Mouse (Mus musculus) myocyte (in vitro differentiated cells): ENCODE results near the gene Prpsap2. TPM values are rescaled to one million over a fixed set of nuclear protein-coding genes. Genes with fewer than 3 reads are reported as not detected.

ENCODE experiments used
- H3K27me3 ChIP-seq: one replicate; pipeline ENCODE4 v1.6.1; 2011; ENCODE audit not compliant: control insufficient read depth, insufficient read depth, insufficient read length
- H3K36me3 ChIP-seq: one replicate; pipeline ENCODE4 v1.6.1; 2011; ENCODE audit not compliant: control insufficient read depth, insufficient read depth
- H3K4me2 ChIP-seq: one replicate; pipeline ENCODE4 v1.6.1; 2011; ENCODE audit warnings: low read depth, control low read depth
- H3K4me3 ChIP-seq: one replicate; pipeline ENCODE4 v1.5.1; 2011; ENCODE audit warnings: mild to moderate bottlenecking, control low read depth, moderate library complexity
- H3K79me2 ChIP-seq: one replicate; pipeline ENCODE4 v1.6.1; 2011; ENCODE audit not compliant: control insufficient read depth, insufficient read depth
- H3ac ChIP-seq: one replicate; pipeline ENCODE4 v1.6.1; 2011; ENCODE audit not compliant: control insufficient read depth, insufficient read length
- CEBPB ChIP-seq: IDR thresholded peaks from 2 replicates; pipeline ENCODE4 v1.6.1; 2011; ENCODE audit warnings: mild to moderate bottlenecking, moderate library complexity; ENCODE audit not compliant: poor library complexity, insufficient read depth, severe bottlenecking
- E2F4 ChIP-seq: IDR thresholded peaks from one replicate; pipeline ENCODE4 v1.6.1; 2011; ENCODE audit warnings: mild to moderate bottlenecking, control low read depth, moderate library complexity; ENCODE audit not compliant: insufficient read depth
- MAX ChIP-seq: IDR thresholded peaks from one replicate; pipeline ENCODE4 v1.6.1; 2011; ENCODE audit warnings: low read depth, mild to moderate bottlenecking, control low read depth
- MYOD1 ChIP-seq, 3 experiments: IDR thresholded peaks; one replicate each; pipeline ENCODE4 v1.6.1; 2011; ENCODE audit warnings: control low read depth in 2 of 3, low read depth in 2 of 3, mild to moderate bottlenecking in 2 of 3, moderate library complexity in 1 of 3; ENCODE audit not compliant: insufficient read length in 2 of 3, control insufficient read depth in 1 of 3
- MYOG ChIP-seq, 3 experiments: IDR thresholded peaks; one replicate each; pipeline ENCODE4 v1.6.1; 2011; ENCODE audit warnings: control low read depth in 2 of 3, low read depth in 2 of 3, mild to moderate bottlenecking in 2 of 3; ENCODE audit not compliant: insufficient read length in 2 of 3, control insufficient read depth in 1 of 3, insufficient read depth in 1 of 3
- POLR2A ChIP-seq: IDR thresholded peaks from one replicate; pipeline ENCODE4 v1.6.1; 2011; ENCODE audit warnings: low read depth, mild to moderate bottlenecking, control low read depth, moderate library complexity; ENCODE audit not compliant: insufficient read length
- POLR2AphosphoS2 ChIP-seq: IDR thresholded peaks from one replicate; pipeline ENCODE4 v1.6.1; 2011; ENCODE audit warnings: low read depth, control low read depth; ENCODE audit not compliant: insufficient read length
- REST ChIP-seq: IDR thresholded peaks from one replicate; pipeline ENCODE4 v1.6.1; 2011; ENCODE audit warnings: mild to moderate bottlenecking, control low read depth, moderate library complexity; ENCODE audit not compliant: insufficient read depth, insufficient read length
- SRF ChIP-seq: IDR thresholded peaks from one replicate; pipeline ENCODE4 v1.6.1; 2011; ENCODE audit warnings: low read depth; ENCODE audit not compliant: control insufficient read depth, insufficient read length
- TCF12 ChIP-seq: IDR thresholded peaks from one replicate; pipeline ENCODE4 v1.6.1; 2011; ENCODE audit warnings: mild to moderate bottlenecking, control low read depth; ENCODE audit not compliant: poor library complexity, insufficient read depth, severe bottlenecking
- TCF3 ChIP-seq: IDR thresholded peaks from one replicate; pipeline ENCODE4 v1.6.1; 2011; ENCODE audit warnings: low read depth, control low read depth; ENCODE audit not compliant: insufficient read length
- USF1 ChIP-seq: IDR thresholded peaks from one replicate; pipeline ENCODE4 v1.6.1; 2011; ENCODE audit warnings: low read depth, mild to moderate bottlenecking, control low read depth, moderate library complexity
- polyA plus RNA-seq: library from polyadenylated mRNA; unstranded; fragments of >200 nt; fragmentation: generic; extraction: Trizol; gene quantifications from one replicate; pipeline ENCODE4 v1.2.1, GENCODE M21; 2012; ENCODE audit warnings: missing spikeins

Prpsap2 gene
- polyA plus RNA-seq, 1 experiment: 11.5 TPM

DNA sequence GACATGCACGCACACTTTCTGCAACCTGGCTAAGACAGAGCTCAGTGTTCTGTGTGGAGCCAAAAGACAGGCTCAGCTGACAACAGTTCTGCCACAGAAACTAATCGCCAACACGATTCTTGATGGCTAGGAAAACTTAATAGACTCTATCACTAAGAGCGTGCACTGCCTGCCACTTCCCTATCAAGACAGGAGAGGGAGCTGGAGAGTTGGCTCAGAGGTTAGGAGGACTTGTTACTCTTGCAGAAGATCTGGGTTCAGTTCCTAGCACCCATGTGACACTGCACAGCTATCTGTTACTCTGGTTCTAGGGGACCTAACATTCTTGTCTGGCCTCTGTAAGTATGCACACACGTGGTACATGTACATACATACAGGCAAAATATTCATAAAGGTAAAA, 10.3 kb downstream of the Prpsap2 start:
- Histone ChIP-seq H3K79me2 (no peaks in the 10 kb centered on the region), H3ac (no peak overlapping the region), H3K36me3 (peaks cover 52% of the 10 kb centered on the region), H3K27me3 (no peaks in the 10 kb centered on the region), H3K4me3 (no peak overlapping the region), H3K4me2 (no peak overlapping the region)
- TF ChIP-seq MYOG (IDR thresholded peaks at IDR 0.05; ENCODE audit: control insufficient read depth in 1 of 3, insufficient read depth in 1 of 3, insufficient read length in 2 of 3, low read depth in 2 of 3): no peak
- no peak for TF ChIP-seq REST
- TF ChIP-seq POLR2A: no peak
- TF ChIP-seq SRF: no peak
- TF ChIP-seq TCF3: no peak
- no peak for TF ChIP-seq TCF12
- no peak for TF ChIP-seq POLR2AphosphoS2
- no peak for TF ChIP-seq CEBPB
- TF ChIP-seq USF1: no peak
- TF ChIP-seq MYOD1 (IDR thresholded peaks at IDR 0.05; ENCODE audit: control insufficient read depth in 1 of 3, insufficient read length in 2 of 3, low read depth in 2 of 3): no peak
- TF ChIP-seq MAX: no peak
- TF ChIP-seq E2F4: no peak

GRCm38 (mm10) chr11:61747161-61747560, 14.7 kb downstream of the Prpsap2 start:
- Histone ChIP-seq H3K79me2 (no peaks in the 10 kb centered on the region), H3ac (no peak overlapping the region), H3K27me3 (no peaks in the 10 kb centered on the region), H3K36me3 (peaks cover 36% of the 10 kb centered on the region), H3K4me2 (no peak overlapping the region), H3K4me3 (no peak overlapping the region)
- TF ChIP-seq SRF (no peak), E2F4 (no peak), TCF12 (no peak), MYOG (IDR thresholded peaks at IDR 0.05; ENCODE audit: control insufficient read depth in 1 of 3, insufficient read depth in 1 of 3, insufficient read length in 2 of 3, low read depth in 2 of 3) (peak in 1 of 3 experiments; percentile 13), POLR2AphosphoS2 (no peak)

DNA sequence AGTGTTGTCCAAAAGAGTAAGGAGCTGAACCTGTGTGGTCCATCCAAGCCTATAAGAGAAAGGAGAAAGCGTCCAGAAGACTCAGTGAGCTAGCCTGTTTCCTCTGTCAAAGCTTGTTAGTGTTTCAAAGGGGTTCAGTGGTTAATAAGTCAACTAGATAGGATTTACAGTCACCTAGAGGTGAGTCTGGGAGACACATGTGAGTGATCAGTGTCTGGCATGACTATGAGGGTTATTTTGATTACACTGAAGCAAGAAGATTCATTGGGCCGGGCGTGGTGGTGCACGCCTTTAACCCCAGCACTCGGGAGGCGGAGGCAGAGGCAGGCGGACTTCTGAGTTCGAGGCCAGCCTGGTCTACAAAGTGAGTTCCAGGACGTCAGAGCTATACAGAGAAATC, 16.1 kb downstream of the Prpsap2 start:
- Histone ChIP-seq H3K4me3 (no peak overlapping the region), H3K4me2 (no peak overlapping the region), H3ac (no peak overlapping the region), H3K27me3 (no peaks in the 10 kb centered on the region), H3K79me2 (no peaks in the 10 kb centered on the region), H3K36me3 (peaks cover 30% of the 10 kb centered on the region)
- no peak for TF ChIP-seq REST
- TF ChIP-seq MYOG (IDR thresholded peaks at IDR 0.05; ENCODE audit: control insufficient read depth in 1 of 3, insufficient read depth in 1 of 3, insufficient read length in 2 of 3, low read depth in 2 of 3): no peak
- TF ChIP-seq POLR2A: no peak
- TF ChIP-seq MYOD1 (IDR thresholded peaks at IDR 0.05; ENCODE audit: control insufficient read depth in 1 of 3, insufficient read length in 2 of 3, low read depth in 2 of 3): no peak
- no peak for TF ChIP-seq MAX
- no peak for TF ChIP-seq TCF3
- TF ChIP-seq POLR2AphosphoS2: no peak
- no peak for TF ChIP-seq CEBPB
- no peak for TF ChIP-seq E2F4
- no peak for TF ChIP-seq TCF12
- TF ChIP-seq USF1: no peak
- TF ChIP-seq SRF: no peak

DNA sequence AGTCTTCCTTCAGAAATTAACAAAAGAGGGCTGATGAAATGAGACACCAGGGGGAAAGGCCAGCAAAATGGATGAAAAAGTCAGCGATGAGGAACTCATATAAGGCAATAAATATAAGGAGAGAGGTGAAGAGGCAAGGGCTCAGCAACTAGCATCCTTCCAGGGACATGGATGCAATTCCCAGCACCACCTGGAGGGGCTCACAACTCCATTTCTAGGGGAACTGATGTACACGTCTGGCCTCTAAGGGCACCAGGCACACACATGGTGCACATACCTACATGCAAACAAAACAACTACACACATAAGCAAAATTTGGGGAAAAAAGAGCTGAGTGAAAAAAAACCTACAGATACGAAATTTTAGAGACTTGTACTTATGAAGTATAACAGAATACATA, 17.4 kb downstream of the Prpsap2 start:
- Histone ChIP-seq H3K4me3 (no peak overlapping the region), H3K36me3 (peaks cover 34% of the 10 kb centered on the region)

DNA sequence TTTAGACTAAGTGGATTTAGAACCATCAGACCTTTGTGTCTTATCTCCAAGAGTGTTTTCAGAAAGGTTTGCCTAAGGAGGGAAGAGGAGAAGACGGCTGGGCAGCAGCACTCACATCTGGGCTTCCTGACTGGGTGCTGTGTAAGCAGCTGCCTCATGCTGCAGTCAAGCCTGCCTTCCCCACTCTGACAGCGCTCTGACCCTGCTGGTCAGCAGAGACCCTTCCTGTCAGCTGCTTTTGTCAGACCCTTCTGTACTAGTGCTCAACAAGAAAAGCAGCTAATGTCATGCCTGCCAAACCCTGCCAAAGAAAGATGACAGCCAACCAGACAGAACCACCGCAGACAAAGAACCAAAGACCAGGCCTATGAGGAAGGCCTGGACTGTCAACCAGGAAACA, 18.1 kb downstream of the Prpsap2 start:
- TF ChIP-seq USF1 (no peak), MYOD1 (IDR thresholded peaks at IDR 0.05; ENCODE audit: control insufficient read depth in 1 of 3, insufficient read length in 2 of 3, low read depth in 2 of 3) (no peak), POLR2AphosphoS2 (no peak), REST (no peak), TCF12 (no peak), SRF (no peak), E2F4 (no peak), CEBPB (no peak), MYOG (IDR thresholded peaks at IDR 0.05; ENCODE audit: control insufficient read depth in 1 of 3, insufficient read depth in 1 of 3, insufficient read length in 2 of 3, low read depth in 2 of 3) (no peak)
- Histone ChIP-seq H3K27me3 (no peaks in the 10 kb centered on the region), H3K36me3 (peaks cover 41% of the 10 kb centered on the region), H3K79me2 (no peaks in the 10 kb centered on the region), H3K4me2 (no peak overlapping the region), H3ac (no peak overlapping the region), H3K4me3 (no peak overlapping the region)

More for the DNA sequence above, 17.4 kb downstream of the Prpsap2 start:
- no peak for TF ChIP-seq CEBPB
- no peak for TF ChIP-seq MYOD1 (IDR thresholded peaks at IDR 0.05; ENCODE audit: control insufficient read depth in 1 of 3, insufficient read length in 2 of 3, low read depth in 2 of 3)
- no peak for TF ChIP-seq SRF
- no peak for TF ChIP-seq TCF3
- no peak for TF ChIP-seq POLR2A
- no peak for TF ChIP-seq REST
- Histone ChIP-seq H3K4me2 (no peak overlapping the region), H3K79me2 (no peaks in the 10 kb centered on the region), H3ac (no peak overlapping the region), H3K27me3 (no peaks in the 10 kb centered on the region)
